Mouse (Mus musculus): Measurements from ENCODE around the gene Gm4301. TPM values are rescaled to one million over a fixed set of nuclear protein-coding genes. Genes with fewer than 3 reads are reported as not detected.

Gene Gm4301
- polyA plus RNA-seq (2012; rRNA removed) = not detected in 2 replicates

GRCm38 (mm10) chr10:100335376-100335775 is at the start of gene Gm4301:
Gm4301 (plus strand) TSS chr10:100335676.

GRCm38 (mm10) chr10:100340536-100340935 is 5.1 kb downstream of the Gm4301 start, which contains the start of gene Gm4302:
Gm4302 (plus strand) TSS chr10:100340836.

GRCm38 (mm10) chr10:100345672-100346071 is 10.2 kb downstream of the Gm4301 start, which contains the start of gene Gm4303:
Gm4303 (plus strand) TSS chr10:100345972.

GRCm38 (mm10) chr10:100350793-100351192 is 15.3 kb downstream of the Gm4301 start, which contains the start of gene Gm4305:
Gm4305 (plus strand) TSS chr10:100351093.

GRCm38 (mm10) chr10:100361038-100361437 is 25.6 kb downstream of the Gm4301 start, which contains the start of gene Gm4307:
Gm4307 (plus strand) TSS chr10:100361338.

GRCm38 (mm10) chr10:100382460-100382859 is 47.0 kb downstream of the Gm4301 start, which contains the start of gene Gm4312:
Gm4312 (minus strand) TSS chr10:100382560.

Other genes with a start within 250 kb of the Gm4301 start
- gene Gm4302, start 5.2 kb downstream of the Gm4301 start, polyA plus RNA-seq (2012; rRNA removed) = not detected in 2 replicates
- not detected in 2 replicates for gene Gm4303, start 10.3 kb downstream of the Gm4301 start, polyA plus RNA-seq (2012; rRNA removed)
- not detected in 2 replicates for gene Gm4305, start 15.4 kb downstream of the Gm4301 start, polyA plus RNA-seq (2012; rRNA removed)
- not detected in 2 replicates for gene Gm4307, start 25.7 kb downstream of the Gm4301 start, polyA plus RNA-seq (2012; rRNA removed)
- not detected in 2 replicates for gene Gm4312, start 46.9 kb downstream of the Gm4301 start, polyA plus RNA-seq (2012; rRNA removed)
- gene Tmtc3, start 151.7 kb downstream of the Gm4301 start, polyA plus RNA-seq (2012; rRNA removed) = 2.4 and 2.8 TPM in 2 replicates
- gene Cep290, start 151.9 kb downstream of the Gm4301 start, polyA plus RNA-seq (2012; rRNA removed) = 1.3 and 1.5 TPM in 2 replicates

All from liver, embryonic 18 days (tissue).